Mouse (Mus musculus) E14TG2a.4 (cell line): Measurements from ENCODE around the gene Hoxb4.

Source experiments
- CTCF ChIP-seq: conservative IDR thresholded peaks from 2 replicates; pipeline ENCODE4 v1.5.1; 2014; ENCODE audit warnings: low read length
- NANOG ChIP-seq: IDR thresholded peaks from 2 replicates; pipeline ENCODE4 v1.6.1; 2014; ENCODE audit warnings: borderline replicate concordance, low read length, mixed read lengths
- POU5F1 ChIP-seq: IDR thresholded peaks from 2 replicates; pipeline ENCODE4 v1.6.1; 2014; ENCODE audit warnings: low read length, borderline replicate concordance

- TF ChIP-seq CTCF (no peak), POU5F1 (no peak), NANOG (no peak)
Measured at GRCm38 (mm10) chr11:96309288-96309687, 8.8 kb upstream of the Hoxb4 start.
